Mouse (Mus musculus) C2C12 (cell line): ENCODE results near the gene Hsh2d.

Experiments
- CEBPB ChIP-seq: IDR thresholded peaks from one replicate; pipeline ENCODE4 v1.6.1; 2011; ENCODE audit warnings: low read depth, mild to moderate bottlenecking, control low read depth, moderate library complexity
- CTCF ChIP-seq: IDR thresholded peaks from one replicate; pipeline ENCODE4 v1.5.1; 2011; ENCODE audit not compliant: control insufficient read depth, insufficient read depth, insufficient read length
- MAX ChIP-seq: IDR thresholded peaks from one replicate; pipeline ENCODE4 v1.6.1; 2011; ENCODE audit warnings: mild to moderate bottlenecking, control low read depth
- MYOD1 ChIP-seq: IDR thresholded peaks from one replicate; pipeline ENCODE4 v1.6.1; 2011; ENCODE audit warnings: low read depth; ENCODE audit not compliant: control insufficient read depth, insufficient read length
- MYOG ChIP-seq: IDR thresholded peaks from one replicate; pipeline ENCODE4 v1.6.1; 2011; ENCODE audit not compliant: control insufficient read depth, insufficient read length; ENCODE audit errors: extremely low read depth
- USF1 ChIP-seq: IDR thresholded peaks from one replicate; pipeline ENCODE4 v1.6.1; 2011; ENCODE audit warnings: low read depth, mild to moderate bottlenecking, control low read depth, moderate library complexity

DNA sequence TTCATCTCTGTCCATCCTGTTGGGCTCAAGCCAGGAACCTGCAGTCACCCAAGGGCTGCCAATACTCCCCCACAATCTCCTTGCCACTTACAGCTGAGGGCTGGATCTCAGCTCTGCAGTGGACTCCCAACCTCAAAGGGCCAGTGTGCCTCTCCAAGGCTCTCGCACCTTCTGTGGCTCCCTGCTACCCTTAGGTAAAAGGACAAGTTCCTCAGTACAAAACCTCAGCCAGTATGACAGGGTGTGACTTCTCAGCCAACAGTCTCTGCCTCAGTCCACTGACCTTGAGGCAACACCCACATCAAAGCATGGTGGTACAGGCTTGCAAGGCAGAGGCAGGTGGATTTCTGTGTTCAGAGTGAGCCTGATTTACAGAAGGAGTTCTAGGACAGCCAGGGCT, 22.4 kb downstream of the Hsh2d start:
- TF ChIP-seq CTCF (no peak), MYOD1 (no peak), MAX (no peak), MYOG (no peak), USF1 (no peak), CEBPB (no peak)
